Mouse (Mus musculus) small intestine, adult 2 months (tissue): ENCODE results near the gene Dmkn.

ENCODE experiments used
- CTCF ChIP-seq: fragments of 200-500 bp; IDR thresholded peaks from 2 replicates; pipeline ENCODE4 v1.5.1; 2012; ENCODE audit warnings: low read depth, mild to moderate bottlenecking, control low read depth, inconsistent platforms, low read length, moderate library complexity, mixed read lengths; ENCODE audit not compliant: insufficient replicate concordance, insufficient read length; ENCODE audit errors: extremely low read depth
- POLR2A ChIP-seq: fragments of 200-500 bp; IDR thresholded peaks from 2 replicates; pipeline ENCODE4 v1.6.1; 2012; ENCODE audit warnings: low read depth, mild to moderate bottlenecking, control low read depth, inconsistent platforms, low read length, moderate library complexity

GRCm38 (mm10) chr7:30744022-30744598 lies 19.4 kb upstream of the Dmkn start:
- TF ChIP-seq POLR2A (no peak), CTCF (no peak)
